Mouse (Mus musculus) forebrain, embryonic 11.5 days (tissue): ENCODE data around the gene Flot1. TPM values are rescaled to one million over a fixed set of nuclear protein-coding genes. Genes with fewer than 3 reads are reported as not detected.
A peak's percentile ranks its signal among the peaks of the same experiment; 100 is the strongest.

ENCODE experiments used
- ATAC-seq: fragments of 200-750 bp; cut with Nextera tagmentation; replicated peaks from 2 replicates; pipeline ENCODE4 v1.8.0; 2017; ENCODE audit warnings: moderate TSS enrichment; ENCODE audit not compliant: low FRiP score
- DNase-seq: peaks from one replicate; pipeline ENCODE4 v3.0.0-alpha.2; 2017; ENCODE audit warnings: low spot score
- H3K27ac ChIP-seq: fragments of 300-500 bp; sonication (generic); 2 replicates; pipeline ENCODE4 v1.5.1; 2014; ENCODE audit warnings: low read depth, low read length
- H3K27me3 ChIP-seq: fragments of 300-500 bp; sonication (generic); 2 replicates; pipeline ENCODE4 v1.6.1; 2014; ENCODE audit warnings: mild to moderate bottlenecking, low read length, mixed read lengths; ENCODE audit not compliant: control insufficient read depth, insufficient read depth
- H3K36me3 ChIP-seq: fragments of 300-500 bp; sonication (generic); 2 replicates; pipeline ENCODE4 v1.6.1; 2014; ENCODE audit warnings: mild to moderate bottlenecking, low read length, moderate library complexity, mixed read lengths; ENCODE audit not compliant: control insufficient read depth, insufficient read depth
- H3K4me1 ChIP-seq: fragments of 300-500 bp; sonication (generic); replicated peaks from 2 replicates; pipeline ENCODE4 v1.6.1; 2014; ENCODE audit warnings: low read length, mixed read lengths; ENCODE audit not compliant: control insufficient read depth, insufficient read depth
- H3K4me2 ChIP-seq: fragments of 300-500 bp; sonication (generic); 2 replicates; pipeline ENCODE4 v1.6.1; 2014; ENCODE audit warnings: low read depth, mild to moderate bottlenecking, low read length, moderate library complexity, mixed read lengths; ENCODE audit not compliant: severe bottlenecking
- H3K4me3 ChIP-seq: fragments of 300-500 bp; sonication (generic); 2 replicates; pipeline ENCODE4 v1.5.1; 2014; ENCODE audit warnings: low read depth, low read length
- H3K9ac ChIP-seq: fragments of 300-500 bp; sonication (generic); 2 replicates; pipeline ENCODE4 v1.6.1; 2014; ENCODE audit warnings: low read length
- H3K9me3 ChIP-seq: fragments of 300-500 bp; sonication (generic); 2 replicates; pipeline ENCODE4 v1.6.1; 2016; ENCODE audit warnings: low read length, mixed read lengths; ENCODE audit not compliant: control insufficient read depth
- WGBS: fragments of 180-500 bp; shearing (Covaris S2); extraction: QIAGEN DNeasy Blood & Tissue Kit; methylation state at CpG from one replicate; pipeline ENCODE4 v1.1.7; 2014; 5-methylcytosine and 5-hydroxymethylcytosine counted together
- polyA plus RNA-seq: library from polyadenylated mRNA; unstranded; fragments of >200 nt; fragmentation: Nextera tagmentation; extraction: Ambion mirVana; gene quantifications from 2 replicates; pipeline ENCODE4 v1.2.1, GENCODE M21; 2014

Gene Flot1
- polyA plus RNA-seq, 1 experiment from 2014 or later = 48.5 TPM

GRCm38 (mm10) chr17:35864832-35865353 lies 41.9 kb downstream of the Flot1 start:
- Histone ChIP-seq H3K36me3 (no peaks in the 10 kb centered on the region; the same call in 1 of the 2 replicates), H3K27ac (peak overlapping the region; percentile 90), H3K4me1 (peaks cover 27% of the 10 kb centered on the region), H3K4me3 (peak overlapping the region; percentile 67), H3K4me2 (peak overlapping the region; percentile 95), H3K9ac (peak overlapping the region; percentile 93), H3K27me3 (no peaks in the 10 kb centered on the region), H3K9me3 (no peaks in the 10 kb centered on the region)
- 24% methylated on average over 10 of the region's 10 CpGs for WGBS
- DNase-seq = no peak
- ATAC-seq = no peak

GRCm38 (mm10) chr17:35865481-35866280 lies 42.7 kb downstream of the Flot1 start, which contains the start of gene Ppp1r18:
Ppp1r18 (plus strand) TSS chr17:35865593.
- Histone ChIP-seq H3K4me1 (peaks cover 30% of the 10 kb centered on the region), H3K27ac (peak within 1 kb of the TSS; percentile 90), H3K9ac (peak within 1 kb of the TSS; percentile 93), H3K4me2 (peak within 1 kb of the TSS; percentile 95), H3K27me3 (no peaks in the 10 kb centered on the region), H3K4me3 (peak within 1 kb of the TSS; percentile 67), H3K36me3 (no peaks in the 10 kb centered on the region; the same call in 1 of the 2 replicates), H3K9me3 (no peaks in the 10 kb centered on the region)
- under 1% methylated on average over 42 of the region's 48 CpGs for WGBS
- DNase-seq = peak; percentile 93
- ATAC-seq = peak; percentile 70

- Histone ChIP-seq H3K9ac (peak overlapping the region; percentile 93), H3K9me3 (peaks cover 2% of the 10 kb centered on the region; the same call in 1 of the 2 replicates), H3K4me1 (peaks cover 30% of the 10 kb centered on the region), H3K4me3 (peak overlapping the region; percentile 67), H3K27ac (peak overlapping the region; percentile 90), H3K4me2 (peak overlapping the region; percentile 95), H3K27me3 (no peaks in the 10 kb centered on the region), H3K36me3 (peaks cover 4% of the 10 kb centered on the region; the same call in 1 of the 2 replicates)
- DNase-seq (peak; percentile 82), ATAC-seq (peak; percentile 49)
- under 1% methylated on average over 32 of the region's 38 CpGs for WGBS
These were observed 43.3 kb downstream of the Flot1 start for GRCm38 (mm10) chr17:35866281-35866831.

- Histone ChIP-seq H3K9ac (peak overlapping the region; percentile 93), H3K4me2 (peak overlapping the region; percentile 95), H3K4me3 (peak overlapping the region; percentile 67), H3K27me3 (no peaks in the 10 kb centered on the region), H3K9me3 (peaks cover 2% of the 10 kb centered on the region; the same call in 1 of the 2 replicates), H3K36me3 (peaks cover 5% of the 10 kb centered on the region; the same call in 1 of the 2 replicates), H3K4me1 (peaks cover 30% of the 10 kb centered on the region), H3K27ac (peak overlapping the region; percentile 90)
- DNase-seq = no peak
- ATAC-seq = no peak
- WGBS = 11% methylated on average over 26 of the region's 26 CpGs
These were observed 44.2 kb downstream of the Flot1 start for GRCm38 (mm10) chr17:35866911-35867890.

GRCm38 (mm10) chr17:35868165-35868820 lies 45.3 kb downstream of the Flot1 start:
- Histone ChIP-seq H3K27ac (0 out of 2 replicates have a peak overlapping the region, but pooled peaks have one; percentile 26), H3K9ac (peak overlapping the region; percentile 93), H3K36me3 (peaks cover 5% of the 10 kb centered on the region; the same call in 1 of the 2 replicates), H3K4me1 (peaks cover 30% of the 10 kb centered on the region), H3K4me3 (peak overlapping the region; percentile 67), H3K27me3 (no peaks in the 10 kb centered on the region), H3K4me2 (peak overlapping the region; percentile 95), H3K9me3 (peaks cover 2% of the 10 kb centered on the region; the same call in 1 of the 2 replicates)
- WGBS = 42% methylated on average over 17 of the region's 17 CpGs
- DNase-seq (no peak), ATAC-seq (no peak)

- Histone ChIP-seq H3K4me1 (peaks cover 30% of the 10 kb centered on the region), H3K9ac (peak overlapping the region; percentile 93), H3K27me3 (no peaks in the 10 kb centered on the region), H3K4me3 (peak overlapping the region; percentile 67), H3K27ac (peak overlapping the region; percentile 25; the same call in 1 of the 2 replicates), H3K4me2 (peak overlapping the region; percentile 95), H3K9me3 (peaks cover 2% of the 10 kb centered on the region; the same call in 1 of the 2 replicates), H3K36me3 (peaks cover 5% of the 10 kb centered on the region; the same call in 1 of the 2 replicates)
- DNase-seq (no peak), ATAC-seq (no peak)
- WGBS = 8% methylated on average over 7 of the region's 7 CpGs
These were observed 45.9 kb downstream of the Flot1 start for GRCm38 (mm10) chr17:35868961-35869345.

- Histone ChIP-seq H3K4me2 (peak overlapping the region; percentile 95), H3K4me3 (peak overlapping the region; percentile 67), H3K9ac (peak overlapping the region; percentile 93), H3K27ac (peak overlapping the region; percentile 53; the same call in 1 of the 2 replicates), H3K27me3 (no peaks in the 10 kb centered on the region), H3K4me1 (peaks cover 27% of the 10 kb centered on the region), H3K9me3 (peaks cover 2% of the 10 kb centered on the region; the same call in 1 of the 2 replicates), H3K36me3 (peaks cover 5% of the 10 kb centered on the region; the same call in 1 of the 2 replicates)
- no peak for ATAC-seq
- WGBS = 7% methylated on average over 7 of the region's 7 CpGs
- DNase-seq = peak; percentile 61
These were observed 46.5 kb downstream of the Flot1 start for GRCm38 (mm10) chr17:35869346-35870067.
